Mouse (Mus musculus) kidney, embryonic 16.5 days (tissue): ENCODE measurements around the gene Thoc6. TPM values are rescaled to one million over a fixed set of nuclear protein-coding genes. Genes with fewer than 3 reads are reported as not detected.

Source experiments
- ATAC-seq: fragments of 200-750 bp; cut with Nextera tagmentation; 2 replicates; pipeline ENCODE4 v1.8.0; 2017; ENCODE audit warnings: moderate TSS enrichment; ENCODE audit not compliant: low FRiP score, low TSS enrichment
- H3K27ac ChIP-seq: fragments of 300-500 bp; sonication (generic); 2 replicates; pipeline ENCODE4 v1.5.1; 2014; ENCODE audit warnings: low read length
- H3K27me3 ChIP-seq: fragments of 300-500 bp; sonication (generic); 2 replicates; pipeline ENCODE4 v1.6.1; 2014; ENCODE audit warnings: low read length, control low read depth, mixed read lengths; ENCODE audit not compliant: insufficient read depth
- H3K36me3 ChIP-seq: fragments of 300-500 bp; sonication (generic); 2 replicates; pipeline ENCODE4 v1.6.1; 2014; ENCODE audit warnings: low read length, control low read depth, mixed read lengths; ENCODE audit not compliant: insufficient read depth
- H3K4me1 ChIP-seq: fragments of 300-500 bp; sonication (generic); 2 replicates; pipeline ENCODE4 v1.6.1; 2014; ENCODE audit warnings: low read length, control low read depth, mixed read lengths; ENCODE audit not compliant: insufficient read depth
- H3K4me2 ChIP-seq: fragments of 300-500 bp; sonication (generic); replicated peaks from 2 replicates; pipeline ENCODE4 v1.6.1; 2014; ENCODE audit warnings: low read depth, low read length
- H3K4me3 ChIP-seq: fragments of 300-500 bp; sonication (generic); 2 replicates; pipeline ENCODE4 v1.5.1; 2014; ENCODE audit warnings: mild to moderate bottlenecking, low read length
- H3K9ac ChIP-seq: fragments of 300-500 bp; sonication (generic); replicated peaks from 2 replicates; pipeline ENCODE4 v1.6.1; 2014; ENCODE audit warnings: low read length
- H3K9me3 ChIP-seq: fragments of 300-500 bp; sonication (generic); 2 replicates; pipeline ENCODE4 v1.6.1; 2016; ENCODE audit warnings: low read length, control low read depth
- WGBS: fragments of 180-500 bp; shearing (Covaris S2); extraction: QIAGEN DNeasy Blood & Tissue Kit; methylation state at CpG from one replicate; pipeline ENCODE4 v1.1.7; 2014; 5-methylcytosine and 5-hydroxymethylcytosine counted together
- polyA plus RNA-seq: library from polyadenylated mRNA; unstranded; fragments of >200 nt; fragmentation: Nextera tagmentation; extraction: Ambion mirVana; gene quantifications from 2 replicates; pipeline ENCODE4 v1.2.1, GENCODE M21; 2015

Gene Thoc6
- 59.8 and 65.5 TPM in 2 replicates for polyA plus RNA-seq

DNA sequence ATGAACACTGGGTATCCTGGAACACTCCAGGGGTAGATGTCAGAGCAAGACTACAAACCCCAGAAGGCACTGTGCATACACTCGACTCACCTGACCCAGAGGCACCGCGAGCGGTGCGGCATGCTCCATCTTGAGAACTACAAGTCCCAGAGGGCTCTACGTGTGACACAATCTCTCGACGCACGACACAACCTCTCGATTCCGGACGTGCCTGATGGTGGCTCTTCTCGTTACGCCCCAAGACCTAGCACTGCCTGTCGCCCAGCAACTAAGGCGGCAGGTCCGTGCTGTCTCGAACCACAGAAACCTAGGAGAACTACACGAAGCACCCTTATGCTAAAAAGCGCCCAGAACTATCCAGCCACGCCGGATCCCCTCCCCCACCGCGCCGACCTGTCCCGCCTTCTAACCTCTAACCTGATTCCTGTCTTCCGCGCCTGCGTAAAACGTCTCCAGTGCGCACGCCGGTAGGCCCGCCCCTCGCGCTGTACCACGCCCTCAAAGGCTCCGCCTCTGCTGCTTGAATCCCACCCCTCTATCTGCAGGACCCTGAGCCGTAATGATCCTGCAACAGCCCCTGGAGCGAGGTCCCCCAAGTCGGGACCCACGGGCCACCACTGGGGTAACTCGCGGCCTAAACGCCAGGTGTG, at the start of gene Thoc6, which contains the start of gene Hcfc1r1:
Gene Thoc6 (minus strand): TSS at position 459 of the 650 bp plus-strand sequence.
Gene Hcfc1r1 (plus strand): TSS at position 173 of the 650 bp plus-strand sequence.
- peak; percentile 93 for ATAC-seq
- Histone ChIP-seq H3K9ac (peak within 1 kb of the TSS; percentile 82), H3K4me2 (peak within 1 kb of the TSS; percentile 91), H3K27me3 (peaks cover 2% of the 10 kb centered on the region), H3K36me3 (peaks cover 10% of the 10 kb centered on the region), H3K27ac (peak within 1 kb of the TSS; percentile 89), H3K9me3 (no peaks in the 10 kb centered on the region), H3K4me1 (peaks cover 38% of the 10 kb centered on the region), H3K4me3 (peak within 1 kb of the TSS; percentile 63)
- under 1% methylated on average over 45 of the region's 45 CpGs for WGBS

DNA sequence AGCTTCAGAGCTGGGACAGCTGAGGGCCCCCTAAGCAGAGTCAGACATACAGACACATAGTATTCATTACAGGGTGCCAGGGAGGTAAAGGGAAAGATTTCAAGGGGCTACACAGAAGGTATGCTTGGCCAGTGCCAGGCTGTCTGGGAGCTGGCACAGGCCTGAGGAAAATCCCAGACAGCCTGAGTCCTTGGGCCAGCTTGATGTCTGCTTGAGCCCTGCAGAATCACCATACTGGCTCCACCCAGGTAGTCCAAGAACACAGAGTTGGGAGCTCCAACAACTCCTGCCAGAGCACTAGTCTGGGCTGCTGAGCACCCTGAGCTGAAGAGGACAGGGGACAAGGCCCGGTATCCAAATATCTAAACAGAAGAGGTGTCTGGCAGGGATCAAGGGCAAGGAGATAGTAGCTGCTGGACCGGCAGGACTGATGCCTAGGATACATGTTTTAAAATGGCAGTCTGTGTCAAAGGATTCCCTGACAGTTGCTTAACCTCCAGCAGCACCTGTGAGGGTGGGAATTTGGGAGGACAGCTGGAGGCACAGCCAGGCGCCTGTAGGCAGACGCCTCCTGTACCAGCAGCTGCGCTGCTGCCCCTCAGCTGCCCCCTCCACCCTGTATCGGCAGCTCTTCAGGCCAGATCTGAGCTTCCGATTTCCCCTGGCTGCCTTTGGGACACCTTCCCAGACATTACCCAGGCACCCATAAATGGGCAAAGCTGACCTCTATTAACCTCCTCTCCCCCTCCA, 48.9 kb upstream of the Thoc6 start, which contains the start of gene 1520401A03Rik:
Gene 1520401A03Rik (minus strand): TSS at position 408 of the 750 bp plus-strand sequence.
- 75% methylated on average over 7 of the region's 7 CpGs for WGBS
- no peak for ATAC-seq
- H3K4me1 ChIP-seq: peaks cover 12% of the 10 kb centered on the region
- H3K9ac ChIP-seq: no peak within 1 kb of the TSS
- no peaks in the 10 kb centered on the region for H3K27me3 ChIP-seq
- H3K4me2 ChIP-seq: no peak within 1 kb of the TSS
- H3K36me3 ChIP-seq: no peaks in the 10 kb centered on the region
- no peak within 1 kb of the TSS for H3K27ac ChIP-seq
- H3K9me3 ChIP-seq: no peaks in the 10 kb centered on the region
- no peak within 1 kb of the TSS for H3K4me3 ChIP-seq

DNA sequence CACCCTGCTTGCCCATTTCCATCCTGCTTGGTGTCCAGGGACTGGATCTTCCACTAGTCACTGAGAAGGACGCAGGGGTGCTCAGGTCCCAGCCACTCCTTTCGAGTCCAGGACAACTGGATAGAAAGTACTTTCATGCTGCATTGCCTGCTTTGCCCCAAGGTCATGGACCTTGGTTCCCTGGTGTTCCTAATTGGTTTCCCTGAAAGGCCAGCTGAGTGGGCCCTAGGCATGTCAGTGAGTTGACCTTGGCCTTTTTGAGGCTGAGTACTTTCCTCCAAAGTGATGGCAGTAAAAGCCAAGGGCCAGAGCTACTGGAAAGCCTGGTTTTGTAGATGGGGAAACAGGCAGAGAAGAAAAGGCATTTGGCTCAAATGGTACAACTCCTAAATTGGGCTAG, 48.2 kb upstream of the Thoc6 start:
- Histone ChIP-seq H3K9ac (no peak overlapping the region), H3K27ac (no peak overlapping the region), H3K27me3 (no peaks in the 10 kb centered on the region), H3K4me2 (no peak overlapping the region), H3K4me1 (peaks cover 6% of the 10 kb centered on the region), H3K36me3 (no peaks in the 10 kb centered on the region), H3K9me3 (no peaks in the 10 kb centered on the region), H3K4me3 (no peak overlapping the region)
- 84% methylated on average over 2 of the region's 2 CpGs for WGBS
- no peak for ATAC-seq

DNA sequence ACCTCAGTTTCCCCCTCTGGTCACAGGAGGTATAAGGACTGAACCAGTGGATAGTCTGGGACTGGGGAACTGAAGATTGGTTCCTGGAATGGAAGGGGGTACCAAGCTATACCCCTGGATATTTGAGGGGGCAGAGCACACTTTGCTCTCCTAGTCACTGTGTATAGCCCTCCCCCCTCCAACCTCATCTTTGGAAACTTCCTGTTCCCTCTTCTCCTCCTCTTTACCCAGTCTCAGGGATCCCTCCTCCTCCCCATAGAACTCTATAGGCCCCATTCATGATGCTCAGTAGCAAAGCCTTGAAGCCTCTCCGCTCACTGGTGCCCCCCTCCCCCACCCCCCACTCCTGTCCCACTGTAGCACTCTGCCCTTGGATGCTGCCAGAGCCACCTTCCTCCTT, 45.8 kb upstream of the Thoc6 start:
- no peak overlapping the region for H3K9ac ChIP-seq
- WGBS: 38% methylated on average over 1 of the region's 1 CpGs
- H3K4me2 ChIP-seq: no peak overlapping the region
- no peak for ATAC-seq
- no peaks in the 10 kb centered on the region for H3K9me3 ChIP-seq
- H3K36me3 ChIP-seq: no peaks in the 10 kb centered on the region
- no peak overlapping the region for H3K27ac ChIP-seq
- no peaks in the 10 kb centered on the region for H3K4me1 ChIP-seq
- H3K4me3 ChIP-seq: no peak overlapping the region
- no peaks in the 10 kb centered on the region for H3K27me3 ChIP-seq

DNA sequence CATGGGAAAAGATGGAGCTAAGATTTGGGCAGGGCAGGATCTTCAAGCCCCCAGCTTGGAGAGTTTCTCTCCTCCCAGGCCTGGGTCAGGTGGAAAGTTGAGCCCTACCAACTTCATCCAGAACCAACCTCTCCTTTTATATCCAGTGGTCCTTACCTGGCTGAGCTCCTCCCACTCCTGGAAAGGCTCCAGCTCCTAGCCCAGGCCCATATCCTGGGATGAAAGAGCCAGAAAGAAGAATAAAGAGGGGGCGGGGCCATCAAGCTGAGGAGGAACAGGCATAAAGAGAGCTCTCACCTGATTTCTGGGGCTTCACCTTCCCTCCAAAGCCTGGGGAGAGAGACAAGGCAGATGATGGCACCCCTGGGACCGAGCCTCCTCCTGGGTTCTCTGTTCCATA, 43.3 kb upstream of the Thoc6 start:
- Histone ChIP-seq H3K9me3 (no peaks in the 10 kb centered on the region), H3K9ac (no peak overlapping the region), H3K27ac (no peak overlapping the region), H3K27me3 (no peaks in the 10 kb centered on the region), H3K4me2 (no peak overlapping the region), H3K36me3 (no peaks in the 10 kb centered on the region), H3K4me1 (no peaks in the 10 kb centered on the region), H3K4me3 (no peak overlapping the region)
- 61% methylated on average over 2 of the region's 2 CpGs for WGBS
- ATAC-seq: no peak; the same call in 1 of the 2 replicates

DNA sequence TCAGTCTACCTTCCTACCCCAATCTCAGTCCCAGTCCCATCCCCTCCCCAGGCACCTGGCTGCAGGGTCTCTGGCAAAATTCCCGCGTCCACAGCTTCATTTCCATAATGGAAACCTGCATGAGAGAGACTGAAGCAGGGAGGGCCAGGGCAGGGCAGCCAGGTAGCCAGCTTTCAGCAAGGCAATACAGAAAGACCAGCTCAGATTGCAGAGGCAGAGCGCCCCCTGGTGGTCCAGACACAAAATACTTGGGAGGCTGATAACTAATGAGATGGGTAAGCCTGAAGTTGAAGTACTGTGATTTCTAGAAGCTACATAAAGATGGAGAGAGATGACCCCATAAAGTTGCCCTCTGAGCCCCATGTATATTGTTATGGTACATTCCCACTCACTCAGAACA, 32.5 kb upstream of the Thoc6 start:
- 3% methylated on average over 3 of the region's 3 CpGs for WGBS
- Histone ChIP-seq H3K36me3 (no peaks in the 10 kb centered on the region), H3K9me3 (no peaks in the 10 kb centered on the region), H3K4me2 (no peak overlapping the region), H3K27me3 (peaks cover under 1% of the 10 kb centered on the region; the same call in 1 of the 2 replicates), H3K4me1 (no peaks in the 10 kb centered on the region), H3K4me3 (no peak overlapping the region), H3K27ac (no peak overlapping the region), H3K9ac (no peak overlapping the region)
- ATAC-seq: peak; percentile 25

DNA sequence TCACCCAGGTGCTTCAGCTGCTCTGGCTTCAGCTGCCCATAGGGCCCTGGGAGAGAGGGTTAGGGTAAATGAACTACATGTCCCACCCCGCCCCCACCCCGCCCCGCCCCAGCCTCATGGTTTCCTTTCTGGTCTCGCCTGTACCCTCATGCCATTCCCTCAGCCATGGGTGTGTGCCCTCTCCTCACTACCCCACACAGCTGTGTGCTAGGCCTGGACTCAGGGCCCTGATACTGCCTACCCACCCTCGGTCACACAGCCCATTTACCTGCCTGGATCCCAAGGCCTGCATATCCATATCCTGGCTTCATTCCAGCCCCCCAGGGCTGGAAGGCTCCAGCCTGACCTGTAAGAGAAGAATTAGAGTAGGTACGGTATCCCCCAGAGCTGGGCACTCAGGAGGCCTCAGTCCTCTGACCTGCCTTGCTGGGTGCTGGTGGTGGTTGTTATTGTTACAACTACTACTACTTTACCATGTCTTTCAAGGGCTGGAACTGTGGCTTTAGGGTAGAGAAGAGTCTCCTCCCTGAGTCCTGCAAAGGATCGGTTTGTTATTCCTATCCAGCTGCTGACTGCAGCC, 31.9 kb upstream of the Thoc6 start:
- Histone ChIP-seq H3K27me3 (peaks cover 6% of the 10 kb centered on the region; the same call in 1 of the 2 replicates), H3K9ac (no peak overlapping the region), H3K27ac (no peak overlapping the region), H3K4me1 (no peaks in the 10 kb centered on the region), H3K4me3 (no peak overlapping the region), H3K36me3 (no peaks in the 10 kb centered on the region), H3K9me3 (no peaks in the 10 kb centered on the region), H3K4me2 (no peak overlapping the region)
- ATAC-seq: peak; percentile 64
- WGBS: 74% methylated on average over 7 of the region's 7 CpGs

DNA sequence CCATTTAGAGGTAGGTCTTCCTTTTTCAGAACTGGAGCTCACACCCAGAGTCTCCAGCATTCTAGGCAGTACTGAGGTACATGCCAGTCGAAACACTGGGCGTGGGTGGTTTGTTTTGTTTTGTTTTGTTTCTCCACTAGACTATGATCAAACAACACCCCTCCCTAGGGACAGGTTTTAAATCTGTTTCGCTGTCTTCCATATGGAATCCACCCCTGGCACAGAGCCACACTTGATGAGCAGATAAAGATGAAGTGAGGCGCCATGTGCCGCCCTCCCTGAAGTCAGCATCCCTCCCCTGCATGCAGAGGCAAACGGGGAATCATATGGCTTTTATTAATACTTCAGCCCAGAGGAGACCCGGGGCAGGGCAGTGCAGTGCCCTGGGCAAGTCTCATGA, 31.1 kb upstream of the Thoc6 start:
- Histone ChIP-seq H3K4me3 (no peak overlapping the region), H3K27me3 (peaks cover 10% of the 10 kb centered on the region; the same call in 1 of the 2 replicates), H3K27ac (no peak overlapping the region), H3K4me2 (no peak overlapping the region), H3K36me3 (no peaks in the 10 kb centered on the region), H3K4me1 (no peaks in the 10 kb centered on the region), H3K9ac (no peak overlapping the region), H3K9me3 (no peaks in the 10 kb centered on the region)
- no peak for ATAC-seq
- 39% methylated on average over 7 of the region's 7 CpGs for WGBS

DNA sequence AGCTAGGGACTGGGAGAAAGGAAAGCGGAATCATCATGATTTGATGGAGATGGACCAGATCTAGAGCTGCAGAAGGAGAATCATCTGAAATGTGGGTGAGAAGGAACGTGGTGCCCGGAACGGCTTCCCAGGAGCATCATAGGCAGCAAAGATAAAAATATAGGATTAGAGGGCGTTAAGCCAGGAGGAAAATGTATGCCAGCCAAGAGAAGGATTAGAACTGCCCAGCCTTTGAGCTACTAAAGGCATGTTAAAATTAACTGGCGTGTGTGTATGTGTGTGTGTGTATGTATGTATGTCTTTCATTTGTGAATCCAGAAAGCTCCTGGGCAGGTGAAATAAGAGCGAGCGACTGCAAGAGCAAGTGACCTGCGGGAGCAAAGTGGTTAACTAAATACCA, 29.6 kb upstream of the Thoc6 start:
- Histone ChIP-seq H3K4me1 (peaks cover 12% of the 10 kb centered on the region), H3K9ac (no peak overlapping the region), H3K4me3 (no peak overlapping the region), H3K9me3 (no peaks in the 10 kb centered on the region), H3K27me3 (peaks cover 12% of the 10 kb centered on the region; the same call in 1 of the 2 replicates), H3K27ac (no peak overlapping the region), H3K4me2 (no peak overlapping the region), H3K36me3 (no peaks in the 10 kb centered on the region)
- no peak for ATAC-seq
- WGBS: 83% methylated on average over 9 of the region's 9 CpGs
